Mouse (Mus musculus) MN1 (cell line): ENCODE data around the gene Adck2.
A peak's percentile ranks its signal among the peaks of the same experiment; 100 is the strongest.

Source experiments
- DNase-seq: peaks from one replicate; pipeline ENCODE4 v3.0.0-alpha.2; 2016; ENCODE audit warnings: low spot score

Gene Adck2

DNA sequence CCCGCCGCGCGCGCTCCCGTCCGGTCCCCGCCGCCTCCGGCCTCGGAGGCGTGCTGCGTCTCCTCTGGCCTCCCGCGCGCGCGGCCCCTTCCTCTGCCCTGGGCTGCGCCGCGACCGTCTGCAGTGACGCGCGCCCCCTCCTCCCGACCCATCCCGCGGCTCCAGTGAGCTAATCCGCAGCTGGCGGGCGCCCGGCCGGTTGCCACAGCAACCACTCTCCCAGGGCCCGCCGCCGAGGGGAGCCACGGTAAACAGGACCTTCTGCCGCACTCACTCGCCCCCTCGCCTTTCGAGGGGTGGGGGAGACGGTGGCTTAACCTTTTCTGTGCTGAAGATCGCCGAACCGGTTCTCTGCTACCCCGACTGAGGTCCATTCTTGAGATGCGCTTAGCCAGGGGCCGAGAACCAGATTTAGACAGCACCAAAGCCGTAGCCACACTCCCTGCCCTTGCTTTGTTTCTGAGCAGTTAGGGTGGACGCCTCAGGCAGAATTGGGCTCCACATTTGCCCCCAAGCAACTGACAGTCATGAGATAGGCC, 15.9 kb upstream of the Adck2 start, which contains the start of gene Dennd2a:
Dennd2a (minus strand) TSS at position 145 of the 539 bp plus-strand sequence.
- DNase-seq: peak; percentile 85

- DNase-seq: peak; percentile 10
Measured at GRCm38 (mm10) chr6:39559276-39559939, 14.3 kb upstream of the Adck2 start.

DNA sequence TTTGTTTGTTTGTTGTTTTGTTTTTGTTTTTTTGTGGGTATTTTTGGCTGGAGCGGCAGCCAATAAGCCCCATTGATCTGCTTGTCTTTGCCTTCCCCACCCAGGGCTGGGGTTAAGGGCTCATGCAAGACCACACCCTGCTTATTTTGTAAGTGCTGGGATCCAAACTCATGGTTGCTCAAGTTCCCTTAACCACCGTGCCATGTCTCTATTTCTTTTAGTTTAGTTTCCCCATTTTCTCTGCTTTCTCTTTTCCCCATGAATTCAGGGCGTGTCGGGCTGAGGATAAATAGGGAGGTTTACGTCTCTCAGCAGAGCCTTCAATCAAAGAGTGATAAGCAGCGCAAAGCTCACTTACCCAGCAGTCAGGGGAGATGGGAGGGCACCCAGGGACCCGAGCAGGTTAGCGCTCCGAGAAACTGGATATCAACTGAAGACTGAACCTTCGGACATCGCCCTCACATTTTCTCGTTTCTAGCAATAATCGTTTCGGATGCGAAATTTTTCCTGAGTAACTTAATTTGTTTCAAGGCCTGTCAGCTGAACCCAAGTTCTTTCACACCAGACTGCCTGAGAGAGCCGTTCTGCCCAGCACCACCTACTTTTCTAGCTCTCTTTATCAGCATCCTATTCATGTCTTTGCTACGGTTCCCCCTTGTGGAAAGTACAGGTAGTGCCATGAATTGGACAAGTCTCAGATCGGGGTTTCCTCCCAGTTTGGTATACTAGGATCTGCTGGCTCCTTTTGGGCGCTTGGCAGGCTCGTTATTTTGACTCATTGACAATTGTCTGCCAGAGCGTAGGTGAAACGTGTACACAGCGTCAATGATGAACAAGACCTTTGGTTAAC, 11.3 kb upstream of the Adck2 start:
- DNase-seq: peak; percentile 80

- peak; percentile 53 for DNase-seq
Measured at GRCm38 (mm10) chr6:39567528-39567927, 6.1 kb upstream of the Adck2 start.

DNA sequence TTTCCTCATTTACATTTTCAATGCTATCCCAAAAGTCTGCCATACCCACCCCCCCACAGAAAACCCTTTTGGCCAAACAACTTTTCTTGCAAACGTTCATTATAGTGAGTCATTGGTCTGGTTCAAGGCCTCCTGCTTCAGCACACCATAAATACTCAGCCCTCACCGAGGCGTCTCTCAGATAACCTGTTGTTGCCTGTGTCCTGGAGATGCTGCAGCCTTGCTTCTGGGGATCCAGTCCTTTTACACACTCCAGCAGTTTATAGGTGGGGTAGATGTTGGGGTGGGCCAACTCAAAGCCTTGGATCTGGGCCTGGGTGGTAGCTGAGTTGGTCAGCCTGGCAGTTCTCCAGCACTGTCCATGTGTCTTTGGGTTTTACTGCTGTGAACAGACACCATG, 3.2 kb upstream of the Adck2 start:
- DNase-seq: no peak

- peak; percentile 47 for DNase-seq
Measured at GRCm38 (mm10) chr6:39574555-39574869, 839 bp downstream of the Adck2 start.

DNA sequence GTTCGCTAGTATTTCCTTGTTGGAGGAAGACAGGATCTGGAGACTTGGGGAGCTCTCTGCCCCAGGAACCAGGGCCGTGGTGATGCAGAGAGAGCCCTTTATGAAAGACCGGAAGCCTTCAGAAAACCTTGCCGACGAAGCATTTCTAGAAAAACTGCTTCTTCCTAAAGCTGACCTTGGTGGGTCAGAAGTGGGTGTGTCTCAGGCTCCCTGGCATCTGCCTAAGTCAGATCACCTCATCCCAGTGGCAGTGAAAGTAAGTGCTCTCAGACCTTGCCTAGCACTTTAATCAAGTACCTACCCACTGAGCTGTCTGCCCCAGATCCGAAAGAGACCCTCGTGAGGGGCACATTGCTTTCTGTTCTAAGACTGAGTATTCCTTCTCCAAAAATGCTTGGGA, 1.3 kb downstream of the Adck2 start:
- no peak for DNase-seq

DNA sequence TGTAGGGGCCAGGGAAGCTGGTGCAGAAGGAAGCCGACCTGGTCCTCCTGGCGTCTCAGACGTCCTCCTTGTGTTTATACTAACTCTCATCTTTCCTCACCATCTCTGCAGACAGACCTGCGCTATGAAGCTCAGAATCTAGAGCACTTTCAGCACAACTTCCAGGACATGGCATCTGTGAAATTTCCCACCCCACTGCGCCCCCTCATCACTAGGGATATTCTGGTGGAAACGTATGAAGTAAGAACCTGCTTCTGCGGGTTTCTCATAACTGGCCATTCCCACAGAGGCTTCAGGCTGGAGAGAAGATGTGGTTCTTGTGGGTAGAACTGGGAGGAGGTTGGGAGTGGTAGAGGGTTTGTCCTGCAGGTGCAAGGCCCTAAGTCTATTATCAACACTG, 5.9 kb downstream of the Adck2 start:
- DNase-seq: no peak

DNA sequence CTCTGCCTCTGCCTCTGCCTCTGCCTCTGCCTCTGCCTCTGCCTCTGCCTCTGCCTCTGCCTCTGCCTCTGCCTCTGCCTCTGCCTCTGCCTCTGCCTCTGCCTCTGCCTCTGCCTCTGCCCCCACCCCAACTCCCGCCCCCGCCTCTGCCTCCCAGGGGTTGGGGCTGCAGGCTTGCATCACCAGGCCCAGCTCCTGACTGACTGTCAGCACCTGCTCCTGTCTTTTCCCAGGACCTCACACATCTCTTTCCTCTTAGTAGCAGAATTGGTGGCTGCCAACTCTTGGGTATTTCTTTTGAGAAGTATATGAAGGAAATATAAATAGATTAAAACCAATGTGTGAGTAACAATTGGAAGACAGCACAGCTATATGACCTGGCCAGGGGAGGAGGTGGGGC, 6.9 kb downstream of the Adck2 start:
- DNase-seq: no peak

- no peak for DNase-seq
Measured at GRCm38 (mm10) chr6:39581087-39581784, 7.6 kb downstream of the Adck2 start.

DNA sequence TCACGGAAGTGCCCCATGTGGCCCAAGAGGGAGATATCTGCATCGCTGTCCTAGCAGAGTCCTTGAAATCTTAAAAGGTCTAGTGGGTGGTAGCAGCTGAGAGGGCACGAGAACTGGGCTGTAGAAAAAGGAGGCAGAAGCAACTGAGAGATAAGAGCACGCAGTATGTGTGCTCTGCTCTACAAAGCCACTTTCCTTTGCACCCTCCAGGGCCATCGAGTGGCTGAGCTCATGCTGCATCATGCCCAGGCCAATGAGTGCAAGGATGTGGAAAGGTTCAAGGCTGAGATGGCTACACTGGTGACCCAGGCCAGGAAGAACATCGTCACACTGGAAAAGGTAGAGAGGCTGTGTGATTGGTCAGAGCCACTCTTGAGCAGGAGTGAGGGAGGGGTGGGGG, 11.8 kb downstream of the Adck2 start, which contains the start of gene Gm42420:
Gm42420 (plus strand) TSS at position 237 of the 400 bp plus-strand sequence.
- DNase-seq: no peak

GRCm38 (mm10) chr6:39591481-39591880, 17.8 kb downstream of the Adck2 start:
- no peak for DNase-seq

GRCm38 (mm10) chr6:39592401-39593214, 18.9 kb downstream of the Adck2 start, which contains the start of gene Ndufb2:
Gene Ndufb2, plus strand, starts transcription at chr6:39592574.
- DNase-seq: peak; percentile 87

- DNase-seq: no peak
Measured at GRCm38 (mm10) chr6:39600851-39601250, 27.2 kb downstream of the Adck2 start.

DNA sequence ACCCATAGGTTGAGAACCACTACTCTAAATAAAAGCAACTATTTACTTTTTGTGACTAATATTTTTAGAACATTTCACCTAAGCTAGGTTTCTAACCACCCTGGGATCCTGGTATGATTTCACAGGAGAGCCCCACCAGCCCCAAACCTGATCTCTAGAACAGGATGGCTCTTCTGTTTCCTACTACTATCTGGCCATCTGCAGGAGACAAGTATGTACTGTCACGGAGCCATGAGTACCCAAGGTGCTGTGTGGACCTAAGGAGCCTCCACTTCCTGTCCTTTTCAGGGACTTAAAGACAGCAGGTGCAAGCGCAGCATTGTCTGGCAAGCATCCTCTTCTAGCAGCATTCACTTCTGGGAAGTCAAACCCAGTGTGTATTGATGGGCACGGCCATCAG, 28.2 kb downstream of the Adck2 start:
- no peak for DNase-seq

- no peak for DNase-seq
Measured at GRCm38 (mm10) chr6:39604565-39604964, 30.9 kb downstream of the Adck2 start.

GRCm38 (mm10) chr6:39606056-39606455, 32.4 kb downstream of the Adck2 start:
- DNase-seq: no peak

- no peak for DNase-seq
Measured at GRCm38 (mm10) chr6:39606862-39607261, 33.2 kb downstream of the Adck2 start.

GRCm38 (mm10) chr6:39607365-39607764, 33.7 kb downstream of the Adck2 start:
- no peak for DNase-seq

- no peak for DNase-seq
Measured at GRCm38 (mm10) chr6:39610207-39610606, 36.5 kb downstream of the Adck2 start.

- DNase-seq: no peak
Measured at GRCm38 (mm10) chr6:39611296-39611695, 37.6 kb downstream of the Adck2 start.
